In the genomic region with DNA sequence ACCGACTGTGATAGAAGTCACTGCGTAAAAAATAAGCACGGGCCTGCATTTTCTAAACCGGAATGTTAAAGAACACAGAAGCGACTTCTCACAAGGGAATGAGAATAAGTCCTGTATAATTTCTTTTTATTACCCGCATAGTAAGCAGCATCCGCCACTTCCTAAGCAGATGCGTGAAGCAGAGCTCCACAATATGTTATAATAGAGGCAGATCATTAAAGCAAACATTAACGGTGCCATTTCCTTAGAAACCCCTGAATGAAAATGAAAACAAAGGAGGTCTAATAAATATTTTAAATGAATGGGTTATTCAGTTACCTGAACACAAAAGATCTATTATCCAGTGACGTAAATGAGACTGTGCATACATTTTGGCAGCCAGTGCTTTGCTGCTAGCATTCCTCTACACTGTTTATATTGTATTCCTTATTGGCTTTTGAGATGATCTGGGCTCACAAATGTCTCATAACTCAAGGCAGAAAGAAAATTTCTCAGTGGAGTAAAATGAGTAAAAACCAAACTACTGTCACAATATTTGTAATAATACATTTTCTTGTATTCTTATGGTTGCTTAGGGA, we compare ENCODE assay signal across 16 mouse cellular contexts.
DNase-seq lines count a peak whose midpoint lies in the region; ATAC-seq and TF ChIP-seq lines count a peak whose summit lies in the region.
"Had no signal": no experiment of that assay in that cellular context is flagged by ENCODE, and none has a peak within 500 bp of the region (broad histone marks: within the 10 kb centered on the region; RNA-seq: fewer than 3 reads in every experiment).

No protein-coding gene starts in this region.

- H3K4me1 ChIP-seq in limb, embryonic 13.5 days, result no peaks in the 10 kb centered on the region
- H3K4me1 ChIP-seq in limb, embryonic 10.5 days, result no peaks in the 10 kb centered on the region
- no peaks in the 10 kb centered on the region; the same call in 1 of the 2 replicates for H3K4me1 ChIP-seq in forebrain, embryonic 14.5 days (ENCODE audit: control insufficient read depth, insufficient read depth, low read length)
- H3K4me1 ChIP-seq in hindbrain, postnatal 0 days (ENCODE audit: insufficient read depth, low read length), result no peaks in the 10 kb centered on the region
- no peaks in the 10 kb centered on the region for H3K4me1 ChIP-seq in neural tube, embryonic 12.5 days
- no peaks in the 10 kb centered on the region for H3K4me1 ChIP-seq in intestine, embryonic 15.5 days (replicated peaks)
- H3K4me1 ChIP-seq: embryonic facial prominence, embryonic 15.5 days; heart, embryonic 12.5 days had no signal

- H3K9me3 ChIP-seq in limb, embryonic 13.5 days, result peaks cover 7% of the 10 kb centered on the region; the same call in 1 of the 2 replicates
- no peaks in the 10 kb centered on the region for H3K9me3 ChIP-seq in limb, embryonic 10.5 days (replicated peaks)
- H3K9me3 ChIP-seq in forebrain, embryonic 14.5 days (replicated peaks; ENCODE audit: control insufficient read depth, low read length), result no peaks in the 10 kb centered on the region
- no peaks in the 10 kb centered on the region for H3K9me3 ChIP-seq in hindbrain, postnatal 0 days (ENCODE audit: low read length)
- H3K9me3 ChIP-seq in neural tube, embryonic 12.5 days, result no peaks in the 10 kb centered on the region
- no peaks in the 10 kb centered on the region for H3K9me3 ChIP-seq in intestine, embryonic 15.5 days
- H3K9me3 ChIP-seq: embryonic facial prominence, embryonic 15.5 days had no signal

- no peak overlapping the region for H3K4me2 ChIP-seq in limb, embryonic 13.5 days (replicated peaks)
- H3K4me2 ChIP-seq in forebrain, embryonic 14.5 days (ENCODE audit: low read length), result 0 out of 2 replicates have a peak overlapping the region, but pooled peaks have one; percentile 5
- peak overlapping the region; percentile 19; the same call in 1 of the 2 replicates for H3K4me2 ChIP-seq in hindbrain, postnatal 0 days (ENCODE audit: low read depth, low read length)
- peak overlapping the region; percentile 36 for H3K4me2 ChIP-seq in neural tube, embryonic 12.5 days (replicated peaks)
- H3K4me2 ChIP-seq in intestine, embryonic 15.5 days (replicated peaks), result no peak overlapping the region
- H3K4me2 ChIP-seq: embryonic facial prominence, embryonic 15.5 days; heart, embryonic 12.5 days had no signal

- H3K27ac ChIP-seq in limb, embryonic 13.5 days, result no peak overlapping the region
- no peak overlapping the region for H3K27ac ChIP-seq in limb, embryonic 10.5 days
- no peak overlapping the region for H3K27ac ChIP-seq in forebrain, embryonic 14.5 days (ENCODE audit: low read depth, low read length)
- no peak overlapping the region for H3K27ac ChIP-seq in hindbrain, postnatal 0 days
- no peak overlapping the region for H3K27ac ChIP-seq in neural tube, embryonic 12.5 days
- no peak overlapping the region for H3K27ac ChIP-seq in intestine, embryonic 15.5 days
- H3K27ac ChIP-seq: embryonic facial prominence, embryonic 15.5 days had no signal

- peak; percentile 54; the same call in 1 of the 2 replicates for ATAC-seq in limb, embryonic 13.5 days (ENCODE audit: low FRiP score, low read depth)
- peak; percentile 75 for ATAC-seq in forebrain, embryonic 14.5 days
- 0 out of 2 replicates have a peak, but pooled peaks have one; percentile 47 for ATAC-seq in hindbrain, postnatal 0 days
- peak; percentile 81 for ATAC-seq in neural tube, embryonic 12.5 days (ENCODE audit: low FRiP score, low read depth)
- ATAC-seq in intestine, embryonic 15.5 days, result no peak
- ATAC-seq in granulocyte monocyte progenitor cell, adult 5-6 weeks (replicated peaks; ENCODE audit: poor library complexity, severe bottlenecking), result no peak

- DNase-seq in limb, embryonic 10.5 days (ENCODE audit: low spot score), result no peak
- DNase-seq in forebrain, embryonic 14.5 days (ENCODE audit: low spot score), result peak; percentile 58
- peak; percentile 27 for DNase-seq in hindbrain, postnatal 0 days (ENCODE audit: low spot score)
- DNase-seq in thymus, postnatal 4 days, result no peak
- DNase-seq: cerebellum, adult 18-20 months; gastrocnemius, postnatal 14 days; heart, postnatal 4 days; kidney, adult 18-20 months; kidney, postnatal 36 days; left cerebral cortex, postnatal 4 days had no signal

- WGBS in limb, embryonic 13.5 days, result 59% methylated on average over 10 of the region's 10 CpGs
- WGBS in limb, embryonic 10.5 days, result 95% methylated on average over 10 of the region's 10 CpGs
- 7% methylated on average over 10 of the region's 10 CpGs for WGBS in forebrain, embryonic 14.5 days
- 30% methylated on average over 10 of the region's 10 CpGs for WGBS in hindbrain, postnatal 0 days
- 28% methylated on average over 10 of the region's 10 CpGs for WGBS in neural tube, embryonic 12.5 days
- WGBS in intestine, embryonic 15.5 days, result 74% methylated on average over 10 of the region's 10 CpGs

- H3K36me3 ChIP-seq in limb, embryonic 13.5 days, result no peaks in the 10 kb centered on the region
- no peaks in the 10 kb centered on the region for H3K36me3 ChIP-seq in limb, embryonic 10.5 days
- no peaks in the 10 kb centered on the region for H3K36me3 ChIP-seq in forebrain, embryonic 14.5 days (ENCODE audit: control insufficient read depth, insufficient read depth, low read length)
- no peaks in the 10 kb centered on the region for H3K36me3 ChIP-seq in hindbrain, postnatal 0 days (ENCODE audit: insufficient read depth, low read length)
- no peaks in the 10 kb centered on the region for H3K36me3 ChIP-seq in neural tube, embryonic 12.5 days
- no peaks in the 10 kb centered on the region for H3K36me3 ChIP-seq in intestine, embryonic 15.5 days
- H3K36me3 ChIP-seq: embryonic facial prominence, embryonic 15.5 days; heart, embryonic 12.5 days had no signal

- H3K27me3 ChIP-seq in limb, embryonic 13.5 days, result no peaks in the 10 kb centered on the region
- H3K27me3 ChIP-seq in limb, embryonic 10.5 days (ENCODE audit: low read depth, poor library complexity, severe bottlenecking), result no peaks in the 10 kb centered on the region
- no peaks in the 10 kb centered on the region for H3K27me3 ChIP-seq in forebrain, embryonic 14.5 days (replicated peaks; ENCODE audit: control insufficient read depth, insufficient read depth, low read length)
- H3K27me3 ChIP-seq in hindbrain, postnatal 0 days (ENCODE audit: insufficient read depth, low read length), result no peaks in the 10 kb centered on the region
- H3K27me3 ChIP-seq in neural tube, embryonic 12.5 days (replicated peaks), result no peaks in the 10 kb centered on the region
- H3K27me3 ChIP-seq in intestine, embryonic 15.5 days (replicated peaks), result no peaks in the 10 kb centered on the region
- H3K27me3 ChIP-seq: embryonic facial prominence, embryonic 15.5 days; heart, embryonic 12.5 days had no signal

- TF ChIP-seq CTCF in hindbrain, postnatal 0 days (IDR thresholded peaks at IDR 0.05; ENCODE audit: low read depth), result no peak

- H3K9ac ChIP-seq in limb, embryonic 13.5 days, result no peak overlapping the region
- H3K9ac ChIP-seq in forebrain, embryonic 14.5 days (ENCODE audit: low read length), result no peak overlapping the region
- no peak overlapping the region for H3K9ac ChIP-seq in hindbrain, postnatal 0 days (replicated peaks; ENCODE audit: low read length)
- H3K9ac ChIP-seq in neural tube, embryonic 12.5 days, result no peak overlapping the region
- H3K9ac ChIP-seq in intestine, embryonic 15.5 days, result no peak overlapping the region
- H3K9ac ChIP-seq: embryonic facial prominence, embryonic 15.5 days; heart, embryonic 12.5 days had no signal

- H3K4me3 ChIP-seq in limb, embryonic 13.5 days, result no peak overlapping the region
- no peak overlapping the region for H3K4me3 ChIP-seq in limb, embryonic 10.5 days
- H3K4me3 ChIP-seq in forebrain, embryonic 14.5 days (ENCODE audit: low read depth, low read length), result no peak overlapping the region
- H3K4me3 ChIP-seq in hindbrain, postnatal 0 days (ENCODE audit: low read length), result no peak overlapping the region
- H3K4me3 ChIP-seq in neural tube, embryonic 12.5 days, result no peak overlapping the region
- H3K4me3 ChIP-seq in intestine, embryonic 15.5 days (replicated peaks), result no peak overlapping the region
- H3K4me3 ChIP-seq: embryonic facial prominence, embryonic 15.5 days; heart, embryonic 12.5 days had no signal

Comparison
In these comparisons a context has a peak if more than half of its experiments do, and no peak if none do; other contexts are left out.
1. ATAC-seq: peak in limb, embryonic 13.5 days (single experiment), forebrain, embryonic 14.5 days (single experiment), hindbrain, postnatal 0 days (single experiment) and neural tube, embryonic 12.5 days (single experiment); none in intestine, embryonic 15.5 days (single experiment) and granulocyte monocyte progenitor cell, adult 5-6 weeks (single experiment).
2. H3K4me2 ChIP-seq: peak in forebrain, embryonic 14.5 days (single experiment), hindbrain, postnatal 0 days (single experiment) and neural tube, embryonic 12.5 days (single experiment); none in limb, embryonic 13.5 days (single experiment) and intestine, embryonic 15.5 days (single experiment).
3. DNase-seq: peak in forebrain, embryonic 14.5 days (single experiment) and hindbrain, postnatal 0 days (single experiment); none in limb, embryonic 10.5 days (single experiment) and thymus, postnatal 4 days (single experiment).